Mouse (Mus musculus) spleen, adult 2 months (tissue): ENCODE measurements around the gene Gm39115. TPM values are rescaled to one million over a fixed set of nuclear protein-coding genes. Genes with fewer than 3 reads are reported as not detected.
"Not testable (repeated sequence)": the region's sequence is repeated elsewhere in the genome, so short reads cannot be mapped to it uniquely, and the experiment has no call there.

ENCODE experiments used
- DNase-seq, 2 experiments: peaks; one replicate each; pipeline versions ENCODE4 v3.0.0 to v3.0.0-alpha.2; 2012 to 2021; ENCODE audit warnings: low spot score in 2 of 2, low read depth in 1 of 2
- H3K27ac ChIP-seq: fragments of 200-500 bp; 2 replicates; pipeline ENCODE4 v1.5.1; 2012; ENCODE audit warnings: low read length, inconsistent platforms; ENCODE audit not compliant: insufficient read depth
- H3K27me3 ChIP-seq: fragments of 200-500 bp; 2 replicates; pipeline ENCODE4 v1.6.1; 2012; ENCODE audit warnings: mild to moderate bottlenecking, moderate library complexity, low read length, inconsistent platforms; ENCODE audit not compliant: control insufficient read depth, insufficient read depth
- H3K36me3 ChIP-seq: fragments of 200-500 bp; 2 replicates; pipeline ENCODE4 v1.6.1; 2012; ENCODE audit warnings: mild to moderate bottlenecking, low read length, inconsistent platforms; ENCODE audit not compliant: control insufficient read depth, insufficient read depth
- H3K4me1 ChIP-seq: fragments of 200-500 bp; 2 replicates; pipeline ENCODE4 v1.6.1; 2011; ENCODE audit warnings: inconsistent platforms; ENCODE audit not compliant: control insufficient read depth, insufficient read depth, insufficient read length
- H3K4me3 ChIP-seq: fragments of 200-500 bp; 2 replicates; pipeline ENCODE4 v1.5.1; 2011; ENCODE audit warnings: mild to moderate bottlenecking, inconsistent platforms; ENCODE audit not compliant: insufficient read depth, insufficient read length; ENCODE audit errors: extremely low read depth
- CTCF ChIP-seq: fragments of 200-500 bp; IDR thresholded peaks from 2 replicates; pipeline ENCODE4 v1.5.1; 2011; ENCODE audit warnings: mild to moderate bottlenecking, inconsistent platforms; ENCODE audit not compliant: insufficient read depth, insufficient read length, insufficient replicate concordance; ENCODE audit errors: extremely low read depth
- POLR2A ChIP-seq: fragments of 200-500 bp; IDR thresholded peaks from 2 replicates; pipeline ENCODE4 v1.6.1; 2011; ENCODE audit warnings: low read depth, low read length, inconsistent platforms
- WGBS: fragments of 180-500 bp; shearing (Covaris S2); methylation state at CpG from one replicate; pipeline ENCODE4 v1.1.7; 2018; 5-methylcytosine and 5-hydroxymethylcytosine counted together
- polyA plus RNA-seq: library from polyadenylated mRNA; depleted of rRNA; stranded (reverse); fragments of >200 nt; gene quantifications from 2 replicates; pipeline ENCODE4 v1.2.3, GENCODE M21; 2012

The Gm39115 gene
- polyA plus RNA-seq, 1 experiment, result not detected

DNA sequence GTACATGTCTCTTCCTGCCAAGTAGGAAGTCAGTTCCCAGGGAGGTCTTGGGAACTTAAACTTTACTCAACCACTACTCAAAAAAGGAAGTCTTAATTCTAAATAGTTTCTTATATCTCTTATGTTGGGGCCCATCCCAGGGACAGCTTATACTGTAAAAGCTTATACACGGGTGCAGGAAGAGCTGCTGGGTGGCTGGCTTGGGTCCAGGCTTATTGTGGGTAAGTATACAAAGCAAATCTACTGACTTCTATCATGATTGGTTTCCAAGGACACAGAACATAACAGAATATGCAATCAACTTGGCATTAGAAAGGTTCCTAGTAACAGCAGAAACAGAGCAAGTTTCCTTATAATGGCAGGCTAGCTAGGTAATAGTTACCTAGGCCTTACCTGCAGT, 19.5 kb upstream of the Gm39115 start:
- 12% methylated on average over 1 of the region's 1 CpGs for WGBS
- TF ChIP-seq POLR2A, result no peak
- no peak for TF ChIP-seq CTCF

DNA sequence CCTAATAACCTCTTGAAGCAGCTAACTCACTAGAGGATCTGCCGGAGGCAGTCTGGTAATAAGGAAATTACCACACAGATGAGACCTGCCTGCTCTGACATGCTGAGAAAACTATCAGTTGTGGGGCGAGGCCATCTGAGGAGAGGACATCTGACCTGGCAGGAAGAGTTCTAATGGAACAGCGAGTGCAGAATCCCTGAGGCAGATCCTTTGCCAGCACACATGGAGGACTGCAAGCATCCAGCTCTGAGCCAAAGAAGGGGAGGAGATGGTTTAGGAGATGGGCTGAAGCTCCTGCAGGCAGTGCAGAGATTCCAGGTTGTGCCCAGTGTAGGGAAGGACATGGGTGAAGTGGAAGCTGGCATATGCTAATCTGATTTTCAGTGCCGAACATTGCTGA, 16.4 kb upstream of the Gm39115 start:
- Histone ChIP-seq H3K4me1 (no peaks in the 10 kb centered on the region), H3K27me3 (no peaks in the 10 kb centered on the region), H3K27ac (no peak overlapping the region), H3K4me3 (no peak overlapping the region), H3K36me3 (no peaks in the 10 kb centered on the region)
- DNase-seq, result no peak
- 91% methylated on average over 4 of the region's 4 CpGs for WGBS
- TF ChIP-seq POLR2A (no peak), CTCF (no peak)

More for the DNA sequence above, 19.5 kb upstream of the Gm39115 start:
- Histone ChIP-seq H3K27me3 (no peaks in the 10 kb centered on the region), H3K4me3 (no peak overlapping the region), H3K27ac (no peak overlapping the region), H3K36me3 (no peaks in the 10 kb centered on the region), H3K4me1 (no peaks in the 10 kb centered on the region)
- DNase-seq, result no peak

DNA sequence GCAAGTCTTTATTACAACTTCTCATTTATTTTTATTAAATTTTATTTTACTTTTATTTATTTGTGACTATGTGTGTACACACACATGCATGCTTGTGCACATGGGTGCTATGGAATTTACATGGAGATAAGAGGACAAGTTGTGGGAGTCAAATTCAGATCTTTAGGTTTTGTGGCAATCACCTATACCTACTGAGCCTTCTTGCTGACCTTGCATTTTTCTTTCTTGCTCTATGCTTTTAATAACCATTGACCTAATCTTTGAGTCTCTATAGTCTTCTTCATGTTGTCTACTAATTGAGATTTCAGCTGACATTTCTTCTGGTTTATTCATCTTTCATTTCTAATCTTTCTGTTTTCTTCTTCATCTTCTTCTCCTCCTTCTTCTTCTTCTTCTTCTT, 12.8 kb upstream of the Gm39115 start:
- H3K4me1 ChIP-seq, result no peaks in the 10 kb centered on the region
- TF ChIP-seq CTCF, result no peak
- TF ChIP-seq POLR2A, result no peak
- H3K36me3 ChIP-seq, result no peaks in the 10 kb centered on the region
- H3K27me3 ChIP-seq, result no peaks in the 10 kb centered on the region
- H3K27ac ChIP-seq, result no peak overlapping the region
- H3K4me3 ChIP-seq, result no peak overlapping the region
- no peak for DNase-seq

DNA sequence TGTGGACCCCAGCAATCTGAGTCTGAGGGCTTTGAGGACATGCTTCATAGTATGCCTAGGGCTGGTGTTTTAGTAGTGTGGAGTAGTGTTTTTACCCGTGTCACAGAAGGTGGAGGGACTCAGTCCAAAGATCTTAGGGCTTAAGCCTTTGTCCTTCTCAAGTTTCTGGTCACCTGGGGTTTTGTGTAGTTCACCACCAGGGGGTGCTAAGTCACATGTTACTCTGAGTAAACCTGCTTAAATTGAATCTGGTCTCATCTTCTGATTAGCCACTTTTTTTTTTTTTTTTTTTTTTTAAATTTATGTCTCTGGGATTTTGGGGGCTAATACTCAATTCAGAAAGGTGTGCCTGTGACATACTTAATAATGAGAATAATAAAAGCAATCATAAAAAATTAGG, 10.2 kb upstream of the Gm39115 start:
- WGBS, result 10% methylated on average over 1 of the region's 1 CpGs
- no peaks in the 10 kb centered on the region for H3K4me1 ChIP-seq
- H3K27me3 ChIP-seq, result no peaks in the 10 kb centered on the region
- H3K36me3 ChIP-seq, result no peaks in the 10 kb centered on the region
- no peak overlapping the region for H3K4me3 ChIP-seq
- H3K27ac ChIP-seq, result no peak overlapping the region
- TF ChIP-seq CTCF, result no peak
- no peak for TF ChIP-seq POLR2A
- peak; percentile 4 to 7 for DNase-seq

DNA sequence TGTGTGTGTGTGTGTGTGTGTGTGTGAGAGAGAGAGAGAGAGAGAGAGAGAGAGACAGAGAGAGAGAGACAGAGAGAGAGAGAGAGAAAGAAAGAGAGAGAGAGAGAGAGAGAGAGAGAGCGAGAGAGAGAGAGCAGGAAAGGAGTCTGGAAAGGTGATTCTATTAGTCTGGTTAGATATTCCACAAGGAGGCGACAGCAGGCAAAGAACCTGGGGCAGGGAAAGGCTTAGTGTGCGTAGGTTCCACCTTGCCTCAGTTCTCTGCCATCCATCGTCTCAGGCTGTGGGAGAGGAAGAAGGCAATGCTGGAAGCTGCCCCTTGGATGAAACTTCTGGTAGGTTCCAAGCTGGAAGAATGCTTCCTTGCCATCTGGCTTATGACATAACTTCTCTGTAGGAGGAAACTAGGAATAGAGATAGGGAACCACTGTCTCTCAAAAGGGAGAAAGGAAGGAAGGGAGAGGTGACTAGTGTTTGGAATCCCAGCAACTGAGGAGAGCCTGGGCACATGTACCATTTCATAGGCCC, 9.6 kb upstream of the Gm39115 start:
- Histone ChIP-seq H3K4me3 (no peak overlapping the region), H3K27me3 (no peaks in the 10 kb centered on the region), H3K27ac (no peak overlapping the region), H3K36me3 (no peaks in the 10 kb centered on the region), H3K4me1 (no peaks in the 10 kb centered on the region)
- TF ChIP-seq POLR2A (no peak), CTCF (no peak)
- DNase-seq, result no peak
- WGBS, result 83% methylated on average over 4 of the region's 4 CpGs

DNA sequence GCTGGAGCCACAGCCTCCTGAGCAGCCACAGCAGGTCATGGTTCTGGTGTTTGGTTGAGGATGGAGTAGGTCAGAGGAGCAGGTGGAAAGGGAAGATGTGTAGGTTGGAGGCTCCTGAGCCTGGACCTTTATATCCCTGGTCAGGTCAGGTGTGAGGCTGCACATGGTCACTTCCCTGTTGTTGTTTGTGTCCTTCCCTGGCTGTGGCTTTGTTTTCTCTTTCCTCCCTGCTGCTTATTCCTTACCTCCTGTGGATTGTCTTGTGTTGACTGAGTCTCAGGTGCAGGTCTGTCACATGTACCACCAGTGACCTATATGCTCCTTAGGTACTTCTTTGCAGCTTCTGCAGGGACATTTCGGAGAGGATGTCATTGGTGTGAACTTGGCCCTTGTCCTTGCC, 8.7 kb upstream of the Gm39115 start, which contains the start of gene Gm45337:
Gene Gm45337 (minus strand): TSS at position 101 of the 400 bp plus-strand sequence.
- H3K4me1 ChIP-seq, result no peaks in the 10 kb centered on the region
- no peak within 1 kb of the TSS for H3K27ac ChIP-seq
- H3K4me3 ChIP-seq, result no peak within 1 kb of the TSS
- no peaks in the 10 kb centered on the region for H3K27me3 ChIP-seq
- DNase-seq, result no peak
- 86% methylated on average over 1 of the region's 1 CpGs for WGBS
- TF ChIP-seq POLR2A (no peak), CTCF (no peak)
- no peaks in the 10 kb centered on the region for H3K36me3 ChIP-seq

DNA sequence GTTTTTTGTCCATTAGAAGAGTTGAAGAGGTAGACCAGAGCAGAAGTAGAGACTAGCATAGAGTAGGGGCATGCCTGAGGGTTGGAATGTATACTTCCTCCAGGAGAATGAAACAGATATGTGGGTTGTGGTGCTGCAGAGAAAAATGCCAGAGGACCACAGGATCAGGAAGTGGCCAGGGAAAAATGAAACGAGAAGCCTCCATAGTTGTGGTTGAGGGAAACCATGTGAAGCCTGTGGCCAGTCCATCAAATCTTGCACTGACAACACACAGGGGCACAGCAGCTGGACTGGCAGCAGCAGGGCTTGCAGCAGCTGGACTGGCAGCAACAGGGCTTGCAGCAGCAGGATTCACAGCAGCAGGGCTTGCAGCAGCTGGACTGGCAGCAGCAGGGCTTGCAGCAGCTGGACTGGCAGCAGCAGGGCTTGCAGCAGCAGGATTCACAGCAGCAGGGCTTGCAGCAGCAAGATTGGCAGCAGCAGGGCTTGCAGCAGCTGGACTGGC, 7.7 kb upstream of the Gm39115 start:
- H3K36me3 ChIP-seq, H3K27ac ChIP-seq, H3K27me3 ChIP-seq, H3K4me1 ChIP-seq, DNase-seq, H3K4me3 ChIP-seq: not testable (repeated sequence)
- WGBS, result 0% methylated on average over 1 of the region's 1 CpGs
